Mouse (Mus musculus) lung, adult 2 months (tissue): ENCODE data around the gene Efna2. TPM values are rescaled to one million over a fixed set of nuclear protein-coding genes. Genes with fewer than 3 reads are reported as not detected.
"Not testable (repeated sequence)": the region's sequence is repeated elsewhere in the genome, so short reads cannot be mapped to it uniquely, and the experiment has no call there.

Source experiments
- DNase-seq: peaks from one replicate; pipeline ENCODE4 v3.0.0; 2022
- H3K4me1 ChIP-seq: fragments of 200-500 bp; 2 replicates; pipeline ENCODE4 v1.6.1; 2011; ENCODE audit warnings: low read length; ENCODE audit not compliant: control insufficient read depth, insufficient read depth
- H3K4me3 ChIP-seq: fragments of 200-500 bp; replicated peaks from 2 replicates; pipeline ENCODE3; 2011; ENCODE audit warnings: low read depth, mild to moderate bottlenecking, control low read depth, low read length; ENCODE audit errors: extremely low read depth
- CTCF ChIP-seq: fragments of 200-500 bp; IDR thresholded peaks from 2 replicates; pipeline ENCODE4 v1.5.1; 2011; ENCODE audit warnings: mild to moderate bottlenecking, low read length, control low read depth; ENCODE audit not compliant: insufficient read depth
- POLR2A ChIP-seq: fragments of 200-500 bp; IDR thresholded peaks from 2 replicates; pipeline ENCODE4 v1.6.1; 2011; ENCODE audit warnings: low read depth, mild to moderate bottlenecking, control low read depth, low read length, borderline replicate concordance; ENCODE audit errors: extremely low read depth
- WGBS: fragments of 180-500 bp; shearing (Covaris S2); methylation state at CpG from one replicate; pipeline ENCODE4 v1.1.7; 2018; 5-methylcytosine and 5-hydroxymethylcytosine counted together
- polyA plus RNA-seq: library from polyadenylated mRNA; depleted of rRNA; stranded (reverse); fragments of >200 nt; gene quantifications from 2 replicates; pipeline ENCODE4 v1.2.3, GENCODE M21; 2012

The Efna2 gene
- polyA plus RNA-seq, 1 experiment = 3.6 TPM

DNA sequence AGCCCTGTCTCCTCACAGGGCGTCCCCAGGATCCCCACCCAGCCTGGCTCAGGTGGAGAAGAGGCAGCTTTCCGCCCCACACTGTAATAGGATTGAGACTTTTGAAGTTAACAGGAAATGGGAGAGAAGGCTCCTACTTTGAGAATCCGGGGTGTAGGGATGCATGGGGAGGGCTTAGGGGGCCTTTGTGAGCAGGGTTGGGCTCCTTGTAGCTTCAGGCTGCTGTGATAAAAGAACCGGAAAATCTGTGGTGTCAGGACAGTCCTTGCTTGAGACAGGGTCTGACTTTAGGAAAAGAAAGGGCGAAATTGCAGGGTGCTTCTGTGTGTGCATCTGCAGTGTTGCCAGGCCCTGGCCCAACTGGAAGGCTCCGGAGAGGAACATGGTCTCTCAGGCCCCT, 21.2 kb downstream of the Efna2 start:
- Histone ChIP-seq H3K4me3 (no peak overlapping the region), H3K4me1 (no peaks in the 10 kb centered on the region)
- no peak for DNase-seq
- WGBS = 76% methylated on average over 6 of the region's 6 CpGs
- TF ChIP-seq POLR2A = no peak
- no peak for TF ChIP-seq CTCF

DNA sequence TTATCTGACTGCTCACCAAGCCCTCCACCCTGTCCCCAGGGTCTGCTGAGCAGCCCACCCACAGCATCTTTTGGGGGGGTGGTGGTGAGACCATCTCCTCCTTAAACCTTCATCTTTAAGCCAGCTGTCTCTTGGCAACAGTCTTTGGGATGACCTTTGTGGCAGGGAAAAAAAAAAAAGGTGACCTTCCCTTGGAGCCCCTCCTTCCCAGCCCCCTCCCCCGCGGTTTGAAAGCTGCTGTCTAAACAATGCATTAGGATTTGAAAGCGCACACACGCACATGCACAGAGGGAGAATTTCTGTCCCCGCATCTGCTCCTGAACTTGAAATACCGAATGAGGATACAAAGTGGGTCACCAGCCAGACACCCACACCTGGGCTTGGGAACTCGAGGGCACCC, 24.8 kb downstream of the Efna2 start:
- no peak for DNase-seq
- Histone ChIP-seq H3K4me3 (no peak overlapping the region), H3K4me1 (no peaks in the 10 kb centered on the region)
- WGBS = 28% methylated on average over 7 of the region's 7 CpGs
- no peak for TF ChIP-seq CTCF
- no peak for TF ChIP-seq POLR2A

DNA sequence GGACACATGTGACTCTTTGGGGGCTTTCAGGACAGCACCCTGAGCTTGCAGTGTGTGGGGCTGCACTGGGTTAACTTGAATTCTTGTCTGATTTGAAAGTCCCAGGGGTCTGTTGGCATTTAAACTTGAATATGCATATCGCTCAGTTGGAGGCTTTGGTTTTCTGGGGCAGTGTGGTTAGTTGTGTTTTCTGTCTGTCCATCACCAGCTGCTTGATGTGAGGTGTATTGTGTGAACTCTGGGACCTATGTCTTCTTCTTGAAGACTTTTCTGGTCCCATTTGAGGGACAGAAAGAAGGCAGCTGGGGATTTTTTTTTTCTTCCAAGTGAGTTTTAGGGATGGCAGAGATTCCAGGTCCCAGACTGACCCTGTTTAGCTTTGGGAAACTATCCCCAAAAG, 27.9 kb downstream of the Efna2 start:
- Histone ChIP-seq H3K4me3 (no peak overlapping the region), H3K4me1 (no peaks in the 10 kb centered on the region)
- no peak for DNase-seq
- WGBS = 75% methylated on average over 1 of the region's 1 CpGs
- no peak for TF ChIP-seq CTCF
- no peak for TF ChIP-seq POLR2A

DNA sequence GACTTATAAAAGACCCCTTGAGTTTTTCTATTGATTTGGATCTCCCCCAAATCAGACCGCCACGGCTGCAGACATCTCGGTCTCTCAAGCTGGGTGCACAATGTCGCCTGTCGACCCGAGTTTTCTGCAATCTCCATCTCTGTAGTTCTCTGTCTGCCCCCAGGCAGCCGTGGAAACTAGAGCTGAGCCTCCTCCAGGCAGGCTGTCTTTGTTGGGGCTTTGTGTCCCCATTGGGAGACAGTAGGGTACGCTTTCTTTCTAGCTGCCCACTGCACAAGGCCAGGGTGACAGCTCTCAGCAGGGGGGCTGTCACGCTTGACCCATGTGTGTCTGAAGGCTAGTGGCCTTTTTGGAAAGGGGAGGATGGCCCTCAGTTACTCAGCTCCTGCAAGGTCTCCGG, 28.4 kb downstream of the Efna2 start:
- DNase-seq = no peak
- TF ChIP-seq CTCF (no peak), POLR2A (no peak)
- no peak overlapping the region for H3K4me3 ChIP-seq
- no peaks in the 10 kb centered on the region for H3K4me1 ChIP-seq
- 79% methylated on average over 10 of the region's 10 CpGs for WGBS

DNA sequence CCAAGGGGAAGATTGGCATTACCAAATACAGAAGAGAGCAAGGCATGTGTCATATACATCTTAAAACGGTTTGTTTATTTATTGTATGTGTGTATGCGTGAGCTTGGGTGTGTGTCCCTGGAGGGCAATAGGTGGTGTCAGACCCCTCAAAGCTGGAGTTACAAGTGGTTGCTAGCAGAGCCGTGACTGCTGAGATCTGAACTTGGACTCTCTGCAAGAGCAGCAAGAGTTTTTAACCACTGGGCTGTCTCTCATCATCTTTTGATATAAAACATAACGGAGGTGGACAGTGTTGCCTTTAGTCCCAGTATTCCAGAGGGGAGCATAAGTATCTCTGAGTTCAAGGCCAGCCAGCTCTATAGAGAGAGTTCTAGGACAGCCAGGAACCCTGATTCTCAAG, 29.0 kb downstream of the Efna2 start:
- 66% methylated on average over 4 of the region's 4 CpGs for WGBS
- no peak for TF ChIP-seq CTCF
- no peak for TF ChIP-seq POLR2A
- no peak overlapping the region for H3K4me3 ChIP-seq
- no peak for DNase-seq
- H3K4me1 ChIP-seq = no peaks in the 10 kb centered on the region

DNA sequence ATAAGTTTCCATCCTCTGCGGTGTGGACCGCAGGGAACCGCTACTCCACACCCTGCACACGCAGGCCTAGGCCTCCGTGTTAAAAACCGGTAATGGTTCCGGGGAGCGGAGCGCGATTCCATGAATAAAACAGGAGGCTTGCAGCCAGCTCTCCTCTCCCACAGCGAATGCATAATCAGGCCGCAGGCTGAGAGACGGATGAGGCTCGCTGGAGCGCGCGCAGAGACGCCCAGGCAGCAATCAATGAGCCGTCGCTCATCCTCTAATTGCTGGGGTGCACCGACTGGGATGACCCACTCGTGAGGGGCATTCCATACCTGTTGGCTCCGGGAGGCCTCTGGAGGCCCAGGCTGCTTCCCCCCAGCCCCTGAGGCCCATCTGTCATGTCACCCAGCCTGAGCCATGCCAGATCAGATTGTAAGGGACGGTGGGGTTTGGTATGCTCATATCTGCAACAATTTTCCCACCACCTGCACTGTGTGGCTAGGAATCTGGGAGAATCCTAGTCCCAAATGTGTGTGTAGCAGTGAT, 29.6 kb downstream of the Efna2 start:
- H3K4me1 ChIP-seq = no peaks in the 10 kb centered on the region
- TF ChIP-seq CTCF (no peak), POLR2A (no peak)
- H3K4me3 ChIP-seq = no peak overlapping the region
- no peak for DNase-seq
- 40% methylated on average over 24 of the region's 24 CpGs for WGBS

DNA sequence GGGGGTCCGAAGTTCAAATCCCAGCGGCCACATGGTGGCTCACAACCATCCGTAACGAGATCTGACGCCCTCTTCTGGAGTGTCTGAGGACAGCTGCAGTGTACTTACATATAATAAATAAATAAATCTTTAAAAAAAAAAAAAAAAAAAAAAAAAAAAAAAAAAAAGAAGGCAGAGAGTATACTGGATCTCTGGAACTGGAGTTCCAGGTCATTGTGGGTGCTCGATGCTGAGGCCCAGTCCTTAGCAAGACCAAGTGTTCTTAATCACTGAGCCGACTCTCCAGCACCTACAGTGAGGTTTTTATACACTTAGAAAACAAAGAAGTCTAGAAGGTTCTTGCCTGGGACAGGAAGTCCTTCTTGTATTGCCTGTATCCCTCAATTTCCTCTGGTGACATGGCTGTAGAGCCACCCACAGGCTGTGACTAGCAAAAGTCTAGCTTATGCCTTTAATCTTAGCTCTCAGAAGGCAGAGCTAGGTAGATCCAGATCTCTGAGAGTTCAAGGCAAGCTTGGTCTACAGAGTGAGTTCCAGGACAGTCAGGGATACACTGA, 32.3 kb downstream of the Efna2 start:
- not testable (repeated sequence) for H3K4me1 ChIP-seq, H3K4me3 ChIP-seq, DNase-seq
- WGBS = 67% methylated on average over 7 of the region's 7 CpGs

DNA sequence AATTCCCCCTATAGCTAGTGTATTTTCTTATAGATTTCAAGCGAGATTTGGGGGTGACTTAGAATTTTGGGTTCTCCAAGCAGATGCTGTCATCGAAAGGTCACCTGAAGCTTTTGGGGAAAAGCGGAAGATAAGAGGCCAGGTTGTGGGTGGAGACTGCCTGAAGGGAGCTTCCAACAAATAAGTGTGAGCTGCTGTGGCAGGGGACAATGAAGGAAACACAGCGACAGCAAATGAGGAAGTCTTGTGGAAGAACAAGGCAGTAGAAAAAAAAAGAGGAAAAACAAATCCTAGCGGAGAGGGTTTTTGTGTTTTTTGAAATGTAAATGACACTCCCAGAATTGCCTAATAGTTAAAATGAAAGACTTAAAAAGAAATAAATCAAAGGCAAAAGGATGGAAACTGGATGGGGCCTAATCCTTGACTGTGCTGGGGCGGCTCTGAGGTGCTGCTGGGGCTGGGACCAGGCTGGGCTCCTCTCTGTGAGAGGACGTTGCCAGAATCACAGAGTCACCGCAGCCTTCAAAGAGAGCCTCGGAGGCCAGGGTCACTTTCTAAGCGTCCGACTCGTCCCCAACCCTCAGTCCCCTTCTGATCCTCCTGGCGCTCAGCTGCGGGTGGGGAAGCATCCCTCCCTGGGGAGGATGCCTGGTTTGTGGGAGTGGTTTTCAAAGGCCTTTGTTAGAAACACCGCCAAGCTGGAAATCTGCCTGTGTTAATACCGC, 35.9 kb downstream of the Efna2 start:
- no peak for TF ChIP-seq POLR2A
- 44% methylated on average over 16 of the region's 16 CpGs for WGBS
- DNase-seq = no peak
- no peak overlapping the region for H3K4me3 ChIP-seq
- no peaks in the 10 kb centered on the region; the same call in 1 of the 2 replicates for H3K4me1 ChIP-seq

DNA sequence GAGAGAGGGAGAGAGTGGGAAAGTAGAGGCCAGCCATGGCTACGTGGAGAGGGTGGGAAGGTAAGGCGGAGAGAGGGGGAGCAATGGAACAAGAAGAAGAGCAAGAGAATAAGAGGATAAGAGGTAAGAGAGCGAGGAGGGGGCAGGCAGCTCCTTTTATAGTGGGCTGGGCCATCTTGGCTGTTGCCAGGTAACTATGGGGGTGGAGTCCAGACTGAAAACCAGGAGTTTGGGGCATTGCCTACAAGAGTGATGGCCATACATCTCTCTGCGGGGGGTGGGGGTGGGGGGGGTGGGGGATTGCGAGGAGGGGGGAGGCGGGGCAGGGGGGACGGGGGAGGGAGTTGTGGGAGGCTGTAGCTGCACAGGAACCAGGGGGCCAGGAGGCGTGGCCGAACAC, 41.4 kb downstream of the Efna2 start:
- WGBS = 59% methylated on average over 6 of the region's 9 CpGs
- Histone ChIP-seq H3K4me3 (no peak overlapping the region), H3K4me1 (no peaks in the 10 kb centered on the region; the same call in 1 of the 2 replicates)
- no peak for DNase-seq
- no peak for TF ChIP-seq CTCF
- TF ChIP-seq POLR2A = no peak

DNA sequence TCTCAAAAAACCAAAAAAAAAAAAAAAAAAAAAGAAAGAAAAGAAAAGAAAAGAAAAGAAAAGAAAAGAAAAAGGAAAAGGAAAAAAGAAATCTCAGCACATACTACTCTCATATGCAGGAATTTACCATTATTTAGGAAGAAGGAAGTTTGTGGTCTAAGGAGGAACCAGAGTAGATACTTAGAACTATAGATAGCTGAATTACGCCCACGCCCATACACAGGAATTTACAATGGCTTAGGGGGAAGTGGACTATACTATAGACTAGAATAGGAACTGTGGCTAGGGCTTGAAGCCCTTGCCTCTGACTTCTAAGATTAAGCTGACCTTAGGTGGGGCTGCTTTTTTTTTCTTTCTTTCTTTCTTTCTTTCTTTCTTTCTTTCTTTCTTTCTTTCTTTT, 43.9 kb downstream of the Efna2 start:
- H3K4me1 ChIP-seq, DNase-seq, H3K4me3 ChIP-seq: not testable (repeated sequence)
- 63% methylated on average over 2 of the region's 2 CpGs for WGBS
